In the genomic region with DNA sequence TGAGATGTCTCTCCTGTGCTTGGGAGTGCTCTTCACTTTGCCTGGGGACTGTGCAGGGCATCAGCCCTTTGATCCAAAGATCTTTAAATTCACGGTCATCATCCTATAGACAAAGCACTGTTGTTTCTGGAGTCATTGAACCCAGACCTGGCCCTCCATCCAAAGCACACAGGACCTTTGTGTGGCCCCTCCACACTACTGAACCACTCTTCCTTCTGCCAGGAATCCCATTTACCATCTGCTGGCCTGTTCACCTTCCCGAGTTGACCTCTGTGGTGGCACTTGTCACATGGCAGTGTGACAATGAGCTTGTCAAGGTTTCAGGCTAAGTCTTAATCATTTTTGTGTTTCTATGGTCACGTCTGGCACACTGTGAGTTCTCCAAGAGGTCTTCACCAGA, we compare ENCODE assay signal across 13 mouse cellular contexts.
"Had no signal": no experiment of that assay in that cellular context is flagged by ENCODE, and none has a peak within 500 bp of the region (broad histone marks: within the 10 kb centered on the region; RNA-seq: fewer than 3 reads in every experiment).

No protein-coding gene starts in this region.

- H3K4me1 ChIP-seq: limb, embryonic 13.5 days; stomach, embryonic 15.5 days had no signal

- DNase-seq: kidney, adult 18-20 months; kidney, postnatal 10 days; kidney, postnatal 4 days; left cerebral cortex, postnatal 4 days; lung, adult 18-20 months; right cerebral cortex, postnatal 14 days; thymus, adult 2 months; thymus, postnatal 25 days had no signal

- H3K4me2 ChIP-seq: limb, embryonic 13.5 days; neural tube, embryonic 12.5 days; stomach, embryonic 15.5 days had no signal

- H3K27me3 ChIP-seq: neural tube, embryonic 12.5 days; stomach, embryonic 15.5 days had no signal

- H3K36me3 ChIP-seq: limb, embryonic 13.5 days; neural tube, embryonic 12.5 days; stomach, embryonic 15.5 days had no signal

- H3K9me3 ChIP-seq: limb, embryonic 13.5 days; neural tube, embryonic 12.5 days; stomach, embryonic 15.5 days had no signal

- H3K9ac ChIP-seq: limb, embryonic 13.5 days; liver, embryonic 14.5 days; neural tube, embryonic 12.5 days; stomach, embryonic 15.5 days had no signal

- H3K27ac ChIP-seq: layer of hippocampus, adult 2 months; limb, embryonic 13.5 days; liver, embryonic 14.5 days; neural tube, embryonic 12.5 days; stomach, embryonic 15.5 days had no signal

- H3K4me3 ChIP-seq: layer of hippocampus, adult 2 months; limb, embryonic 13.5 days; neural tube, embryonic 12.5 days; stomach, embryonic 15.5 days had no signal
